Mouse (Mus musculus): ENCODE data around the gene Cmpk1.
"Not testable (repeated sequence)": the region's sequence is repeated elsewhere in the genome, so short reads cannot be mapped to it uniquely, and the experiment has no call there.

Cmpk1 gene

DNA sequence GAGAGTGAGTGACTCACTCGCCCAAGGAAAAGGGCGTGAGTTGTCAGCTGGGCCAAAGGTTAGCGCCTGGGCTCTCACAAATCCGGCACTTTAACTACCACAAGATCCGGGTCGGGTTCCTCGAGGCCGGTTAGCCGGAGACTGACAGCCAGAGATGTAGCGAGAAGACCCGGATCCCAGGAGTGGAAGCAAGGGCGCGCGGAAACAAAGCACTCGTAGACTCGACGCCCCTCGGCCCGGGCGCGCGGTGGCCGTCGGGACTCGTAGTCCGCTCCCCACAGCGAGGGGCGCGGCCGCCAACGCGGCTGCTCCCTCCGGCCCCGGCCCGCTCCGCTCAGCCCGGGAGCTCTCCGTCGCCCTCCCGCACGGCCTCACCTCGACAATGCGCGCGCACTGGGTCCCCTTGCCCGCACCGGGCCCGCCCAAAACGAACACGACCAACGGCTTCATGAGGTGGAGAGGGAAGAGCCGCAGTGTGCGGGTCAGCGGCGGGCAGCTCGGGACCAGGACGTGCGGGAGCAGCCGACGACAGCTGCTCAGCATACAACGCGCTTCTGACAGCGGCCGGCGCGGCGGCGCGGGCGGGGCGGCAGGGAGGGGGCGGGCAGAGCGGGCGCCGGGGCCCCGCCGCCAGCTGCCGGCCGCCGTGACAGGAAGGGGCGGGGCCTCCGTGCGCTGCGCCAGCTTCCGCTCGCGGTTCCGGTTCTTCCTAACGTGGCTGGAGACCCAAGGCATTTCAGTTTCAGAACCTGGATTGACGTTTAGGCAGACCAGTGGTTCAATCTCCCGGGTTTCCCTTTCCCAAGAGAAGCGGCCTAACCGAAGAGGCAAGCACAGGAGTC, at the start of gene Cmpk1:
Gene Cmpk1 (minus strand): TSS at position 651 of the 842 bp plus-strand sequence.
- DNase-seq (ENCODE audit: low read depth, low spot score): peak; percentile 62

DNA sequence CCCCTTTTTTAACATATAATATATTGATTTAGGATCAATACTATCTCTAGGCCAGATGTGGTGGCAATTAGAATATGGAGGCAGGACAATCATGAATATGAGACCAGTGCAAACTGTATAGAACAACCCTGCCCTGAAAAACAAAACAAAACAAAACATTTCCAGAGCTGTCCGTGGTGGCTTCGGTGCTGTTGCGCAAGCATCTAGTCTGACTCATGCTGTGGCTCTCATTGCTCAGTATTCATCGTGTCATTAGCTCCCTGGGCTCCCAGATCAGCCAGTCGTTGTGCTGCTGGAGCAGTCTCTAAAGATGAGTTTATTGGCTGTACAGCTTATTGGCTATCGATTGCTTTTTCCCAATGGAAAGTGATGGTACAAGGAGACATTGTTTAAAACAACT, 48.0 kb upstream of the Cmpk1 start:
- DNase-seq (ENCODE audit: low read depth, low spot score): no peak

DNA sequence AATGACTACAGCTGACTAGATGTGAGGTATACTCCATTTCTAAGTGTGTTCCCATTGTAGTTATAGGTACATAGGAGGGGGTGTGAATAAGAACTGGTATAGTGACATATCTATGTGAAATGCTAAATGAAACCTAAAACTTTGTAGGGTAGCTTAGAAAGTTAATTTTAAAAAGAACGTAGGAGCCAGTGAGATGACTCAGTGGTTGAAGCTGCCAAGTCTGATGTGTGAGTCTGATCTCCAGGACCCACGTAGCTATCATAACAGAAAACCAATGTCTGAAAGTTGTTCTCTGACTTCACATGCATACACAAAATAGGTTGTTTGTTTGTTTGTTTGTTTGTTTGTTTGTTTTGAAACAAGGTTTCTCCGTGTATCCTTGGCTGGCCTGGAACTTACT, 33.0 kb upstream of the Cmpk1 start:
- no peak for DNase-seq (ENCODE audit: low read depth, low spot score)

DNA sequence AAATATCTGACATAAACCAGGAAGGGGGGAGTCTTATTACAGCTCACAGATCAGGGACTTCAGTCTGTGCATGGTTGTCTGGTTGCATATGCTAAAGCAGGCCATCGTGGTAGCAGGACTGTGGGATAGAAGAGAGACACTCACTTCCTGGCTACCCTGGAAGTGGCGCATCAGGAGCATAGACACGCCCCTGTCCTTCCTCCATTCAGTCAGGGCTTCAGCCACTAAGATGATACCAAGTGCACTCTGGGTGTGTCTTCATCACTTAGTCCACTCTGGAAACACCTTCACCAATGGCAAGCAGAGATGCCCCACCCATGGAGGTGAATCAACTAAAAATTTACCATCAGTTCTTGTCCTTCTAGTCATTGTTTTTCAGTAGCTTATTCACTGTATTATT, 27.2 kb upstream of the Cmpk1 start:
- DNase-seq (ENCODE audit: low read depth, low spot score): no peak

DNA sequence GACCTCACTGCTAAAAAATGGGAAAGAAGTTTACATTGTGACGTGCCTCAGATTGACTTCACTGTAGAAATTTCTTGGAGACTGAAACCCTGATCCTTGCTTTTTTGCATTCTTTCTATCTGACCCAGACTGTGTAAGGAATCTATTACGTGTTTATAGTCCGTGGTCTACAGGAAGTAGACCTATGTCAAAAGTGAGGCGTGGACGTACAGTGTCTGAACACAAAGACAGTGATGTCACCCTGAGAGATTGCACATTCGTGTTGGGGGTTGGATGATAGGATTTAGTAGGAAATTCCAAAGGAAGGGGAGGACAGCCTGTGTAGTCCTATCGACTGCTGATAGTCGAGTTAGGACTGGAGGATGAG, 13.4 kb upstream of the Cmpk1 start:
- DNase-seq (ENCODE audit: low read depth, low spot score): no peak

DNA sequence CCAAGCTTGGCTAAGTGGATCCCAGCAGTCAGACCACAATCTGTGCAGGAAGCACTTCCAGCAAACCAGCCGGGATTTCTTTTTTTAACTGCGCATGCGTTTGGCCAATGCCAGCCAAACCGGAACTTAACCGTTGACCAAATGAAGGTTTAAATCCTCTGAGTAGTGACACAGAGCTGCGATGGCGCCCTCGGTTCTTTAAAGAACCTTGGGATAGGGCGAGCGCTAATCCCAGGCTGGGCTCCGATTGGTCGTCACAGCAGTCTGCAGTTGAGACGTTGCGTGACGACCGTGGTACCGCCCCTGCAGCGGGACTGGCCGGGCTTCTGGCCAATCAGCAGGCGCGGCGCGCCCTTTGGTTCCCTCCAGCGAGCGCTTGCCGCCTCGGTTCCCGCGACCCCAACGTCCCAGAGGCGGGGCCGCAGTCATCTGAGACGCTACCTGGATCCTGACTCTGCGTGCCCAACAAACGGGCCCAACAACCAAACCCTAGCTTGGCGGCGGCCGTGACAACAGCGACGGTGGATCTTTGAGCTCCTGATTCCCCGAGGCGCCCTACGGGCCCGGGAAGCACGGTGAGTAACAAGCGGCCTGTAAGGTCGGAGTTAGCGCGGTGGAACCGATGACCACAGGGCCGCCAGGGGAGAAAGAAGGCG, 12.9 kb upstream of the Cmpk1 start, which contains the start of gene Stil:
Gene Stil (plus strand): TSS at position 387 of the 656 bp plus-strand sequence.
- peak; percentile 88 for DNase-seq (ENCODE audit: low read depth, low spot score)

DNA sequence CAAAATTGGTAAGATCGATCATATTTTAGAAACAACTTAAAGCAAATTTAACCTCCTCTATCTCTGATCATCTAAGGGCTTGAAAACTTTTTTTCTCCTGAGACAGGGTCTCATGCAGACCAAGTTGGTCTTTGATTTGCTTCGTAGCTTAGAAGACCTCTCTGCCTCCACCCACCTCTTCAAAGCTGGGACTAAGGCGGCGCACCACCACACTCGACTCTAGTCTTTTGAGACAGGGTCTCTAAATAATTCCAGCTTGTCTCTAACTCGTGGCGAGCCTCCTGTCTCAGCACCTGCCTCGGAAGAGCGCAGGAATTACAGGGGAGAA, 12.4 kb upstream of the Cmpk1 start:
- no peak for DNase-seq (ENCODE audit: low read depth, low spot score)

DNA sequence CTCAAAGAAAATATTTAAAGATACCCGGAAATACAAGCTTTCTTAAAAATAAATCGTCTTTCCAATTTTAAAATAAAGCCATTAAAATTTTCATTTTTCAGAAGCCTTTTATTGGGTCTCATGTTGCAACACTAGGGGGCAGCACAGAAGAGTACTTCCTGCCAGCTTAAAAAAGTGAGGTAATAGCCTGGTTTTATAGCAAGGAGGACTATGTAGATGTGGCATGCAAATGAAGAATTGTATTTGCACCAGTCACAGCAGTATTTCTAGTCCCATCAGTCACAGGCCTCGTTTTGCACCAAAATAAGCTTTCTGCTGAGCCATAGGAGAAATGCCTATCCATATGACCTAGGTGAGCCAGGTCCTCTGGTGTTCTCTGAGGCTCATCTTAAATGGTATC, 10.0 kb upstream of the Cmpk1 start:
- DNase-seq (ENCODE audit: low read depth, low spot score): no peak

DNA sequence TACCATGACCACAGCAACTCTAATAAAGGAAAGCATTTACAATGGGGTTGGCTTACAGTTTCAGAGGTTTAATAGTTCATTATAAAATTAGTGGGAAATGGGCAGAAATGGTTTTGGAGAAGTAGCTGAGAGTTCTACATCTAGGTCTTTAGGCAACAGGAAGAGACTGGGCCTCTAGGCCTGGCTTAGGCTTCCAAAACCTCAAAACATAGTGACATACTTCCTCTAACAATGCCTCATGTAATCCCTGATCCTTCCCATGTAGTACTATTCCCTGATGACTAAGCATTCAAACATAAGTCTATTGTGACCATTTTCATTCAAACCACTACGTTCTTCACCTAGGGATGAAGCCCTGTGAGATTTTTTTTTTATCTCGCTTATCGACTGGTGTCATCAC, 7.2 kb upstream of the Cmpk1 start:
- DNase-seq (ENCODE audit: low read depth, low spot score): no peak

DNA sequence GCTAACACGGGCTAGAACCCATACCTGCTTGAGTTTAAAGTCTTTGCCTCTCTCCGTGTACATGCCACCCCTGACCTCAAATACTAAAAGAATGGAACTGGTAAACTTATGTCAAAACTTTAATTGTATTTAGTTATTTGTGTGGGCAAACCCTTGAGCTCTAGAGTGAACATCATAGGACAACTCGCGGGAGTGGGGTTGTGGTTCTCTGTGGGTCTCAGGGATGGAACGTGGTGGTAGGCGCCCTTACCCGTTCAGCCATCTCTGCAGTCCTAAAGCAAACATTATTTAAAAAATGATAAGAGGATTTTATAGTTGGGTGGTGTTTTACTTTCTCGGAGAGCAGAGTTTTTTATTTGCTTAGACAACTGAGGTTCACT, 840 bp downstream of the Cmpk1 start:
- no peak for DNase-seq (ENCODE audit: low read depth, low spot score)

DNA sequence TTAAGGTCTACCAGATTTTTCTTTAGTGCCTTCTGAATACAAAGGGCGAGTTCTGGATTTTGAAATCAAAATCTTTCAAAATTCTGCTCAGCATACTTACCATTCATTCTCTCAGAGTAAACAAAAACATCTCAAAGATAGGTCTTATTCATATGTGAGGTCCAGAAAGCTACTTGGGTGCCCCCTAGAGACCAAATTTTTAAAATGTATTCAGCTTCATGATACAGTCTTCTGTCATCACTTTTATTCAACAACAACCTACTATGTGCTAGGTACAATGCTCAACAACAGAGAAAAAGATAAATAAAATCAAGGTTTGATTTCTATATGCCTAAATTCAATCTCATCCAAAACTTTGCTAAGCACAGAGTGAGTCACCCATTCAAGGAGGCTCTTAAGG, 4.0 kb downstream of the Cmpk1 start:
- no peak for DNase-seq (ENCODE audit: low read depth, low spot score)

DNA sequence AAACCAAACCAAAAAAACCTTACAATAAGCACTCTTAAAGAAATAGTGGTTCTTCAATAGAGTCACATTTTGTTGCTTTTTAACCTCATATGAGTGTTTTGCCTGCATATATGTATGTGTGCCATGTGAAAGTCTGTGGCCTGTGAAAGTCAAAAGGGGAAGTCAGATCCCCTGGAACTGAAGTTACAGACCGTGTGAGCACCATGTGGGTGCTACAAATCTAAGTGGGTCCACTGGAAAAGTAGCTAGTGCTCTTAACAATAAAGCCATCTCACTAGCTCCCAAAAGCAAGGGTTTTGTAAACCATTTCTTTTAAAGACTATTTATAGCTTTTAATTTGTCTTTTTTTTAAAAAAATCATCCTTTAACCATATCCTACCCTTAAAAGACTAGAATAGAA, 4.4 kb downstream of the Cmpk1 start:
- no peak for DNase-seq (ENCODE audit: low read depth, low spot score)

DNA sequence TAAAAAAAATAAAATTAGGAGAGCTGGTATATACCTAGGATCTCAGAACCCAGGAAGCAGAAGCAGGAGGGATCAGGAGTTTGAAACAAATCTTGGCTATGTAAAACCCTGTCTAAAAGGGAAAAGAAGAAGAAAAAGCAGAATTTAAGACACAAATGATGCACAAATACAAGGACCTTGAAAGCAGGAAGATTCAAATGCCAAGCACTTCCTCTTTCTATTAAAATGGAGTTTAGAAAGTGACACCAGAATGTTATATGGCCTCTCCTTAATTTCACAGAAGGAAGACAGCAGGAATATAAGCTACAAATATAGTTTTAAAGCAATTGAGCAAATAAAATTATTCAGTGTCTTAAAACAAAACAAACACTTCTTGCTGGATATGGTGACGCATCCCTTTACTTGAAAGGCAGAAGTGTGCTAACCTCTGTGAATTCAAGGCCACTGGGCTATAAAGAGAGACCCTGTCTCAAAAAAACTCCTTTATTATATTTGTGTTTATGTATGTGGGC, 13.8 kb downstream of the Cmpk1 start:
- no peak for DNase-seq (ENCODE audit: low read depth, low spot score)

DNA sequence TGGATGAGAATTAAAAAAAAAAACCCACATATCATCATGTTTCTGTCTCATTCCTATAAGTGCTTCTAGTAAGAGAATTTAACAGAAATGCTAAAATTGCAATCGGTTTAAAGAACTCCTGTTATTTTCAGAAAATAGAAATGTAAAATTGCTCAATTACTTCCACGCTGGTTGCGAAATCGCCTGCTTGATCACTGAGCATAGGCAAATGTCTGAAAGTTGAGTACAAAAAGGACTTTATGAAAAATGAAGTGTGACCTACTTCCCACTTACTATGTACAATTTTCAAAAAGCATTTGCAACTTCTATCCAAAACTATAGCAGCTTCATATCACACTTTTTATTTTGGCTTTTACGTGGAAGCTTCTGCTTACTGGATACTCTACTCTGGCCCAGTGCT, 16.3 kb downstream of the Cmpk1 start:
- no peak for DNase-seq (ENCODE audit: low read depth, low spot score)

DNA sequence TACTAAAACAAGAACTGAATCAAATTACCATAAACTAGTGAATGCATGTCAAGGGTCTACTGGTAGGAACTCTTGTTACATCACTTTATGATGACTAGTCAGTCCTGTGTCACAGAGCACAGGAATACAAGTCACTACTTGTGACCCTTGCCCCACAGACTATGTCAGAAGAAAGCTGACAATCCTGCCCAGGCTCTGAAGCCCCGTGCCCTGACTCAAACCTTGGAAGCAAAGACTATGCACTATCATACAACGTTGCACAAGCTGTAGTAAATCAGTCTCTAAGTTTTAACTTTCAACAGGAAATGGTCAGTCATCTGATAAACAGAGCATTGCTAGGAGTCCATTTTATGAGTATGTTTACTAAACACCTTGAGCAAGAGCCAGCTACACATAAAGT, 26.2 kb downstream of the Cmpk1 start:
- DNase-seq (ENCODE audit: low read depth, low spot score): not testable (repeated sequence)

DNA sequence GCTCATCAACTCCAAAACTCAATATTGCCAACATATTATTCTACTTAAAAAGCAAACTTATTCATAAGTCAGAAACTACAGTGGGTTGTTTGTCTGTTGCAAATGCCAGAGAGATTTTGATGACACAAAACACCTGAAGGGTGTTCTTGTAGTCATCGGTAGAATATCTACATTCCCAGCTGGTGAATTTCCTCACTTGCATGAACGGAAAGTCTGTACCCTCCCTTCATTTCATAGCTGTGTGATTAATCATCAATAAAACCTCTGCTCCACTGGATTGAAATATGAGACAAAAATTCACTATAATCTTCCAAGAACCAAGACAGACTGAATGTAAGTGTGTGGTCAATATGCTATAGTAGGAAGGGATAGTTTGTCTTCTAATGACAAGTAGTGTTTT, 27.5 kb downstream of the Cmpk1 start:
- DNase-seq (ENCODE audit: low read depth, low spot score): no peak

DNA sequence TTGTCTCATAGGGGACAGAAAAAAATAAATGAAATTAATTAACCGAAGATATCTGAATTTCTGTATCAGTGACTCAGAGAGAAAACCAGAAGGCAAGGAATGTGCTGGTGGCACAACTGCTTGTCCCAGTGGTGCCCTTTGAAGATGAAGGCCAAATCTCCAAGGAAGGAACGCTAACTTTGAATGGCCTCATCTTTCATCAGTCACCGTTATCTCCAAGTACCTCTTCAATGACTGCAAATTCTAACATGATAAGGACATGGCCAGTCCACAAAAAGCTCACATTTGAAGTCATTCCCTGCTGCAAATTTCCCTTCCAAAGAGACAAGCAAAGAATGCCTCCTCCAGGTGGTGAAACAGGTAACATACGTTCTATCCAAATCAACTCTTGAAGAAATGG, 28.3 kb downstream of the Cmpk1 start:
- DNase-seq (ENCODE audit: low read depth, low spot score): no peak

DNA sequence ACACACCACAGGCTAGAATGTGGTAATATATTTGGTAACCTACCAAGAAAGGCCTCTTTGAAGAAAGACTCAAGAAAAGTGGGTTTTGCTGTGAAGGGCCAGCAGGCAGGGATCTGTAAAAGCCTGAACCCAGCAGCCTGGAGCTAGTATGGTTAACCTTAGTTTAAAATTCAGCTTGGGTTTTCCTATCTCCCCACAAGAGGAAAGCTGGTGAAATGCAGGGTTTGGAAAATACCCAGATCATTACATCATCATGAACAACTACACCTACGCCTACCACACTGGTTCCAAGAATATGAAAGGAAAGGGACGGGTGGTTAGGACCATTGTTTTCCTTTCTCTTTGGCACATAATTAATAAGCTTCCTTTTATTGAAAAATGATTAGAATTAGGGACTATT, 28.8 kb downstream of the Cmpk1 start:
- DNase-seq (ENCODE audit: low read depth, low spot score): no peak

DNA sequence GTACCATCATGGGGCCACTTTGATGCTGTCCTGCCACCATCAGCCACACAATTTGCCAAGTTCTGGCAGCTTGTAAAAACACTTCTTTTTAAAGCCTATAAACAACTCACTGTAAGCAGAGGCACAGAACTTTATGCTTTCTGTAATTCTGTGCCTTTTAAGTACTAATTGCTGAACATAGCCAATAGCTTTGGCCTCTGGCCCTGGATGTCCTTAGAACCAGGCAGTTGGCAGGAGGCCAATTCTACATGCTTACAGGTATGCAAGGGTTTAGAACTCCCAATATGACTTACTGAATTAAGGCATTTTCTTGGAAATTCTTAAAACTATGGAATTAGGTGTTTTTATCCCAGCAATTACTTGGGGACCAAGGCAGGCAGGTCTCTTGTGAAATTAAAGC, 29.6 kb downstream of the Cmpk1 start:
- DNase-seq (ENCODE audit: low read depth, low spot score): no peak

DNA sequence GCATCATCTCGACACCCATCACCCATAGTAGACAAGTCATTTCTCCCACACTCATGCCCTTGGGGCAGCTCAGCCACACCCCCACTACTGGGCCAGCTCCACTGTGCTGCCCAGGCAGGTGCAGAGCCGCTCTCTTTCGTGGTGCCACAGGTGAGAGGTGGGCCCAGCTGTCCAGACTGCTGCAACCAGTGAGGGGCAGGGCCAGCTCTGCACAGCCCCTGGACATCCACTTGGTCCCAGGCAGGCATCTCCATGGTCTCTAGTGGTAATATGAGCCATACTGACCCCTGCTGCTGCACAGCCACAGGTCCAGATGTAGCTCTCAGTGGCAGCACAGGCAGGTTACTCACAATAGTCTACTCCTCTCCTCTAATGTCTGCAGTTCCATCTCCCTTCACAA, 33.9 kb downstream of the Cmpk1 start:
- no peak for DNase-seq (ENCODE audit: low read depth, low spot score)

DNA sequence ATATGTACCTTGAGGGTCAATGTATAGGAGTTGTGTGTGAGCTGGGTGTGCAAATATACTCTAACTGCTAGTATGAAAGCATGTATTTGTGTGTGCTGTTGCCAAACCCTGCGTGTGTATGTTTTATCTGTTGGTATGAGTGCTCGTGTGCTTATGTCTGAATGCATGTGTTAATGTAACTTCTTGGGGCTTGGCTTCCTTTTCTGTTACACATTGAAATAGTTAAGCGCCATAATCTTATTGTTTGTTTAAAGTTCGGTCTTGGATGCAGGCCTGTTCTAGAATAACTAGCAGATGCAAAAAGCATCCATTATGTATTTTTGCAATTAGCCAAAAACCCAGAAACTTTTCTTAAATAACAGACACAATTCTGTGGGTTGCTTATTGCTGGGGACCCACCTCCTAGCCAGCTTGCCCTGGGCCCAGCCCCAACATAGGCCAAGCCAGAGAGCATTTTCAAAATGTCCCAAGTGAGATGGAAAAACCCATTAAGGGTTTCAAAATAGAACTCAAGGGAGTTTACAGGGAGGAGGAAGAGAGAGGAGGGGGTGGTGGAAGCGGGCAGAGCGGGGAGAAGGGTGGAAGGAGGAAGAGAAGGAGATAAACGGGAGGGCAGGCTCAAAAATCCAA, 39.1 kb downstream of the Cmpk1 start:
- DNase-seq (ENCODE audit: low read depth, low spot score): no peak

DNA sequence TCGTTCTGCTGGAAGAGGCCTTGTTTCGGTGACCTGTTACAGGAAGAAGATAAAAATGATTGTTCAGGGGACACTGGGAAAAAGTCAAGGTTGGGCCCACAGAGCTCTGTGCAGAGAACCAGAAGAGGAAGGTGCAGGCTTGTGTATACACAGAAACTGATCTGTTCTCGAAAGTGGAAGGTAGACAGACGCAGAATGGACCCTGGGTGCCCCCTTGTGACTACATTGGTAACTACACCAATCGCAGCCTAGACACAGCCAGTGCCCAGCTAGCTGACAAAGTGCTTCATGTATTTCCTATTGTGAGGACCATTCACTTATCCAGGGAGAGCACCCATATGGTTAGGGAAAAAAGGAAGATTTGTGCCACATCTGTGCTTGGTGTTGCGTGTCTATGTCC, 39.6 kb downstream of the Cmpk1 start:
- peak; percentile 26 for DNase-seq (ENCODE audit: low read depth, low spot score)

DNA sequence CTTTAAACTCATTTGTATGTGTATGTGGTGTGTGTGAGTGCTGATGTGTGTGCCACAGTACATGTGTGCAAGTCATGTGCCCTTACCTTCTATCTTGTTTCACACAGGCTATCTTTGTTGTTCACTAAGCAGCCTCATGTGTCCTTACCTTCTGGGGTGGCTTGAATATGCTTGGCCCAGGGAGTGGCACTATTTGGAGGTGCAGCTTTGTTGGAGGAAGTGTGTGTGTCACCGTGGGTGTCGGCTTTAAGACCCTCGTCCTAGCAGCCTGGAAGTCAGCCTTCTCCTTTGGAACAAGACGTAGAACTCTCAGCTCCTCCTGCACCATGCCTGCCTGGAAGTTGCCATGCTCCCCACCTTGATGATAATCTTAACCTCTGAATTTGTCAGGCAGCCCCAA, 40.6 kb downstream of the Cmpk1 start:
- DNase-seq (ENCODE audit: low read depth, low spot score): no peak

Data from retina, adult 2 months (tissue).